Mouse (Mus musculus) embryo, embryonic 11 days (tissue): ENCODE results near the gene Pax2.

Experiments used
- DNase-seq: peaks from one replicate; pipeline ENCODE4 v3.0.0-alpha.2; 2015

Pax2 gene

DNA sequence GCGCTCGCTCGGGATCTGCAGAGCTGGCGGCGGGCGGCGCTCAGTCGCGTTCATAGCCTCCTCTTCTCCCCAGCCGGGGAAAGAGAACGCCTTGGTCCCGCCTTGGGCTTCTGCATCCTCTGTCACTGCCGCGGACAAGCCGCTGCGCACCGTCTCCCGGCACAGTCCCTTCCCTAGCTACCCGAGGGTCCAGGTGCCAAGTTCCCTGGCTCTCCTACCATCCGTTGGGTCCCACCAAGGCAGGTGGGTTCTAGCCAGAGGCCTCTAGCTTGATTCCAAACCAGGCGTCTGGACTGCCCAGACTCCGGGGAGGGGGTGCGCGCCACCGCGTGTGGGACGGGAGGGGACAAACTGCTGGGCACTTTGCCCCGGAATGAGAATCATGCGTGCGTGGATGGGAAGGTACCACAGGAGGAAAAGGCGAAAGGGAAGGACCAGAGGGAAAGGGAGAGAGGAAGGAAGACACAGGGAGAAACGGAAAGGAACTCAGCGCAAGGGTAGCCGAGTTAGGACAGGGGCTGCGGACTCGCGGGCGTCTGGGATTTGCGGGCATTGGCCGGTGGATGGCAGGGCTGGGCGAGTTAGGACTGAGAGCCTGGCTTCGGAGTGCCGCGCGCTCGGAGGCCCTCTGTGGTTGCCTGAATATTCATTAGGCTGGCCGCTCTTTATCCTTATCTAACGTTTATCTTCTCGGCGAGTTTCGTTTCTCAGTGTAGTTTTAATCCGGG, at the start of gene Pax2:
Gene Pax2 (plus strand): TSS at position 353 of the 728 bp plus-strand sequence.
- peak; percentile 72 for DNase-seq

GRCm38 (mm10) chr19:44708885-44709284, 47.0 kb upstream of the Pax2 start:
- DNase-seq, result no peak

- no peak for DNase-seq
These were observed 38.9 kb upstream of the Pax2 start for GRCm38 (mm10) chr19:44716731-44717600.

- DNase-seq, result peak; percentile 26
These were observed 36.3 kb upstream of the Pax2 start for GRCm38 (mm10) chr19:44719292-44720193.

GRCm38 (mm10) chr19:44720194-44720521, 35.7 kb upstream of the Pax2 start:
- peak; percentile 72 for DNase-seq

GRCm38 (mm10) chr19:44723611-44724440, 32.0 kb upstream of the Pax2 start:
- peak; percentile 44 for DNase-seq

GRCm38 (mm10) chr19:44725951-44726791, 29.7 kb upstream of the Pax2 start:
- DNase-seq, result peak; percentile 77

DNA sequence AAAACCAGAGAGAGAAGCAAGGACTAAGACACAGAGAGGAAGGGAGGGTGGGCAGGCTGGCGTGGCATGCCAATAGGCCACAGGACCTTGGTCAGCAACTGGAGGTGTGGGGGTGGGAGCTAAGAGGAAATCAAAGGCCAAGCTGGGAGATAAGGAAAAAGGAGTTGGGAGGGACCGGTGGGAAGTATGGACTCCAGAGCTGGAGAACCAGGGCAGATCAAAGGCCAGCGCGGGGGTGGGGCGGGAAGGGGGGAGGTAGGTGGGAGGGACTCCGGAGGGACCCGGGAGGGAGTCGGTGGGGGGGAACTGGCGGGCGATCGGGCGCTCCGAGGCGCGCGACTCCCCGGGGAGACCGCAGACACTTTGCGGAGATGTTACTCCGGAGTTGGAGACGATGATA, 21.7 kb upstream of the Pax2 start:
- DNase-seq, result no peak

GRCm38 (mm10) chr19:44734682-44735081, 21.2 kb upstream of the Pax2 start:
- DNase-seq, result peak; percentile 21

- peak; percentile 56 for DNase-seq
These were observed 15.5 kb upstream of the Pax2 start for GRCm38 (mm10) chr19:44740300-44740699.

- DNase-seq, result peak; percentile 58
These were observed 14.6 kb upstream of the Pax2 start for GRCm38 (mm10) chr19:44741091-44741763.

GRCm38 (mm10) chr19:44741764-44742127, 14.1 kb upstream of the Pax2 start:
- DNase-seq, result peak; percentile 38

GRCm38 (mm10) chr19:44742131-44743020, 13.5 kb upstream of the Pax2 start:
- peak; percentile 60 for DNase-seq

DNA sequence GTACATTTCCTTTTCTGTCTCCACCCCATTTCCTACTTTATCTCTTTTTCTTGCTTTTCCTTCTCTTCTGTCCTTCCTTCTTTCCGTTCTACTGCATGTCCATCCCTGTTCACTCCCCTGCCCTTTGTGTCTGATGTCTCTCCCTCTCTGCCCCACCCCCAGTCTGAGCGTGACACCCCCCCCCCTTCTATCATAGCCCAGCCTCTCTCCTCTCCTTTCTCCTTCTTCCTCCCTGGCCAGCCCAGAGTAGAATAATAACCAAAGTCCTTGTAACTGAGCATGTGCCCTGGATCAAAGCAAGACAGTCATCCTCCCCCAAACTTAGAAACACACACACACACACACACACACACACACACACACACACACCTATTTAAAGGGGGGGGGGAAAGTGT, 12.8 kb upstream of the Pax2 start:
- no peak for DNase-seq

- DNase-seq, result no peak
These were observed 11.8 kb upstream of the Pax2 start for GRCm38 (mm10) chr19:44743961-44744520.

GRCm38 (mm10) chr19:44745741-44746140, 10.1 kb upstream of the Pax2 start:
- peak; percentile 16 for DNase-seq

GRCm38 (mm10) chr19:44746541-44747024, 9.3 kb upstream of the Pax2 start:
- DNase-seq, result peak; percentile 73

DNA sequence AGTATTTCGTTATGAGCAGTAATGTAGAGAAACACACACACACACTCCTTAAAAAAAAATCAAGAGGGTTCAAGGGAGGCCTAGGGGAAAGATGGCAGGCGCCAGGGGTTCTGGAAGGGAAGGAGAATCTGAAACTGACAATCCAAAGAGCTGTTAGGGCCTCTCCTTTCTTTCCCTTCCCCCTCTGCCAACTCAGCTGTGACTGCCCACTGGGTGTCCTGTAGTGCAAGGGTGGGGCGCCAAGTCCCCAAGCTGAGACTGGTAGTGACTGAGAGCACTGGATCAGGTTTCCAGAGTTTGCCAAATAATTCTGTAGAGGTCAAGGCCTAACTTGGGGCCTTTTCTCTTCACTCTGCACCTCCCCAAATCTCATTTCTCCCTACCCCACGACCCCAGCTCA, 8.4 kb upstream of the Pax2 start:
- peak; percentile 16 for DNase-seq

- DNase-seq, result peak; percentile 26
These were observed 7.6 kb upstream of the Pax2 start for GRCm38 (mm10) chr19:44748271-44748670.
